Mouse (Mus musculus): ENCODE measurements around the gene Ush2a. TPM values are rescaled to one million over a fixed set of nuclear protein-coding genes. Genes with fewer than 3 reads are reported as not detected.

The Ush2a gene
- polyA plus RNA-seq, 1 experiment from 2014 or later, result 0.05 TPM

DNA sequence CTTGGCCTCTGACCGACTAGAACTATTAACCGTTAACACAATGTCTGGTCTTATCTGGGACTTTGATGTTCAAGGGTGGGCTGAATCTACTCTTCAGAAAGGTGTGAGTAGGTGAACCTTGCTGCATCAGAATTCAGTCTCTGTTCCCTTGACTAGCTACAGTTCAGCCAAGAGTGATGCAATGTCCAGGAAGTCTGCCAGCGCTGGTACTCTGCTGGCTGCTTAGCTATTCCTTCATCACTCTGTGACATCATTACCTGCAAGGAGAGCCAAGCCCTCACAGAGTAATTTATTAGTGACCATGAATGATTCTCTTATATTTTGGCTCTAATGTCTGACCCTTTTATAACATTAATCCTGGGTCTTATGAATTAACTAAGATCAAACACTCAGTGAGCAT, 101.7 kb downstream of the Ush2a start:
- WGBS, result 85% methylated on average over 3 of the region's 3 CpGs
- H3K4me3 ChIP-seq (ENCODE audit: low read length), result no peak overlapping the region

DNA sequence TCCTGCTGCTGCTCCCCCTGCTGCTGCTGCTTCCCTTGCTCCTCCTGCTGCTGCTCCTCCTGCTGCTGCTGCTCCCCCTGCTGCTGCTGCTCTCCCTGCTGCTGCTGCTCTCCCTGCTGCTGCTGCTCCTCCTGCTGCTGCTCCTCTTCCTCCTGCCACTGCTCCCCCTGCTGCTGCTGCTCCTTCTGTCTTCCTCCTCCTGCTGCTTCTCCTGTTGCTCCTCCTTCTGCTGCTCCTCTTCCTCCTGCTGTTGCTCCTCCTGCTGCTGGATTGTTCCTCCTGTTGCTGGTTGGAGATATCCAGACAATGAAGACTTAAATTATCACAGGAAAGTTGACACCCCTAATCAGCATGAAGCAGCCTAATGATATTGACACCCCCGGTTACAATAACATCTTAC, 123.4 kb downstream of the Ush2a start:
- 75% methylated on average over 1 of the region's 1 CpGs for WGBS
- no peak overlapping the region for H3K4me2 ChIP-seq (replicated peaks; ENCODE audit: low read depth, low read length)
- no peak overlapping the region for H3K4me3 ChIP-seq (ENCODE audit: low read length)
- no peaks in the 10 kb centered on the region for H3K36me3 ChIP-seq (ENCODE audit: insufficient read depth, low read length)
- no peak for ATAC-seq (ENCODE audit: low FRiP score, low TSS enrichment)
- no peak overlapping the region for H3K9ac ChIP-seq (replicated peaks; ENCODE audit: low read length)
- no peak overlapping the region for H3K27ac ChIP-seq (ENCODE audit: low read length)
- H3K27me3 ChIP-seq (ENCODE audit: insufficient read depth, low read length), result no peaks in the 10 kb centered on the region
- H3K4me1 ChIP-seq (ENCODE audit: insufficient read depth, low read length), result no peaks in the 10 kb centered on the region
- H3K9me3 ChIP-seq (ENCODE audit: low read length), result no peaks in the 10 kb centered on the region

More for the DNA sequence above, 101.7 kb downstream of the Ush2a start:
- no peaks in the 10 kb centered on the region for H3K9me3 ChIP-seq (ENCODE audit: low read length)
- no peak overlapping the region for H3K4me2 ChIP-seq (replicated peaks; ENCODE audit: low read depth, low read length)
- no peak for ATAC-seq (ENCODE audit: low FRiP score, low TSS enrichment)
- H3K27ac ChIP-seq (ENCODE audit: low read length), result no peak overlapping the region
- H3K4me1 ChIP-seq (ENCODE audit: insufficient read depth, low read length), result no peaks in the 10 kb centered on the region
- no peaks in the 10 kb centered on the region for H3K27me3 ChIP-seq (ENCODE audit: insufficient read depth, low read length)
- H3K9ac ChIP-seq (replicated peaks; ENCODE audit: low read length), result no peak overlapping the region
- no peaks in the 10 kb centered on the region for H3K36me3 ChIP-seq (ENCODE audit: insufficient read depth, low read length)

DNA sequence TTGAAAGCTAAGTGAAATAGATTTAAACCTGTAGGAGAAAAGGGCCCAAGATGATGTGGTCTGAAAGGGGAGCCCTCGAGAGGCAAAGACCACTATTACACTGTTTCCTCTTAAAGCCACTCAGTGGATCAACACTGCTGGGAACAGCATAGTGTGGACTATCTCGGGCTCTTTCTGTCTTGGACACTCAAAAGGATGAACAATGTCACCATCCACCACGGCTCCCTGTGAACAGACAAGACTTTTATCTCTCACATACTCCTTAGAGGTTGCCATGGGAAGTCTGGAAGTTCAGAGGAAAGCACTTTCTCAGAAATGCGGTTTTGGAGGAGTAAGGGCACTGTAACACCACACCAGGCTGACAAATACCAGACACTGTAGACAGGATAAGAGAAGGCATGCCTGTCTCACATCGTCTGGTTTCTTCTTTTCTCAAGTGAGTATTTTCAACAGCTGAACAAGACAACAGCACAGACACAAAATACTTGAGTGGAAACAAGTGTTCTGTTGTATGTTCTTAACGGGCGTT, 124.0 kb downstream of the Ush2a start:
- Histone ChIP-seq H3K4me1 (ENCODE audit: insufficient read depth, low read length) (no peaks in the 10 kb centered on the region), H3K36me3 (ENCODE audit: insufficient read depth, low read length) (no peaks in the 10 kb centered on the region), H3K27ac (ENCODE audit: low read length) (no peak overlapping the region), H3K27me3 (ENCODE audit: insufficient read depth, low read length) (no peaks in the 10 kb centered on the region), H3K9me3 (ENCODE audit: low read length) (no peaks in the 10 kb centered on the region), H3K4me2 (replicated peaks; ENCODE audit: low read depth, low read length) (no peak overlapping the region), H3K4me3 (ENCODE audit: low read length) (no peak overlapping the region), H3K9ac (replicated peaks; ENCODE audit: low read length) (no peak overlapping the region)
- ATAC-seq (ENCODE audit: low FRiP score, low TSS enrichment), result no peak
- 60% methylated on average over 7 of the region's 7 CpGs for WGBS

GRCm38 (mm10) chr1:188387321-188387720, 125.5 kb downstream of the Ush2a start:
- 83% methylated on average over 3 of the region's 3 CpGs for WGBS
- H3K9ac ChIP-seq (replicated peaks; ENCODE audit: low read length), result no peak overlapping the region
- no peak overlapping the region for H3K4me2 ChIP-seq (replicated peaks; ENCODE audit: low read depth, low read length)
- H3K27me3 ChIP-seq (ENCODE audit: insufficient read depth, low read length), result no peaks in the 10 kb centered on the region
- H3K9me3 ChIP-seq (ENCODE audit: low read length), result no peaks in the 10 kb centered on the region
- no peak for ATAC-seq (ENCODE audit: low FRiP score, low TSS enrichment)
- H3K4me3 ChIP-seq (ENCODE audit: low read length), result no peak overlapping the region
- H3K4me1 ChIP-seq (ENCODE audit: insufficient read depth, low read length), result no peaks in the 10 kb centered on the region
- no peaks in the 10 kb centered on the region for H3K36me3 ChIP-seq (ENCODE audit: insufficient read depth, low read length)
- no peak overlapping the region for H3K27ac ChIP-seq (ENCODE audit: low read length)

DNA sequence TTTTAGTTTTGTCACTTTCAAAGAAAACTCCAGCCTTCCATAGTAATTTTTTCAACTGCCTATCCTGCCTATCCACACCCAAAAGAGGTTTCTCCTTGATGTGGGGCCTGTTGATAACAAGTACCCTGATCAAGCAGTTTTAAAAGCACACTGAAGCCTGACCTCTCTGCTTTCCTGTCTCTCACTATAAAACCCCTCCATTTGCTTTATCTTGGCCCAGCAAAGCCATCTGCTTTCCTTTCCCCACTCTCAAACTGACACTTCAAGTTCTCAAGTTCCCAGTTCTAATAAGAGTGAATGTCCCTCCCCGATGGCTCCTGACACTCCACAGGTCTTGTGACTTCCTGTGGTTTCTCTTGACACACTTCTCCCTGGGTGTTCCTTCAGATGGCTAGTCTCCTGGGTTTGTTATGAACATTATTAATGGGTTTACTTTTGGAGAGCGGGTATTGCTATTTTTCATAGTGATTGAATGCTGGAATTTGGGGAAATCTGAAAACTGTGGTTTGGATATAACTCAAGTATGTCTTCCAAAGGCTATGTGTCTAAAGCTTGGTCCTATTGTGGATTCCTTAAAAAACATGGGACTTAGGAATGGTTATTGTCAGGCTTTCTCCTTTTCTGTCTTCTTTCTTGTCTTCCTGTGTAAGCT, 126.1 kb downstream of the Ush2a start:
- Histone ChIP-seq H3K27ac (ENCODE audit: low read length) (no peak overlapping the region), H3K4me2 (replicated peaks; ENCODE audit: low read depth, low read length) (no peak overlapping the region), H3K4me1 (ENCODE audit: insufficient read depth, low read length) (no peaks in the 10 kb centered on the region), H3K27me3 (ENCODE audit: insufficient read depth, low read length) (no peaks in the 10 kb centered on the region), H3K9ac (replicated peaks; ENCODE audit: low read length) (no peak overlapping the region), H3K36me3 (ENCODE audit: insufficient read depth, low read length) (no peaks in the 10 kb centered on the region), H3K9me3 (ENCODE audit: low read length) (no peaks in the 10 kb centered on the region), H3K4me3 (ENCODE audit: low read length) (no peak overlapping the region)
- no peak for ATAC-seq (ENCODE audit: low FRiP score, low TSS enrichment)
- 28% methylated on average over 2 of the region's 2 CpGs for WGBS

DNA sequence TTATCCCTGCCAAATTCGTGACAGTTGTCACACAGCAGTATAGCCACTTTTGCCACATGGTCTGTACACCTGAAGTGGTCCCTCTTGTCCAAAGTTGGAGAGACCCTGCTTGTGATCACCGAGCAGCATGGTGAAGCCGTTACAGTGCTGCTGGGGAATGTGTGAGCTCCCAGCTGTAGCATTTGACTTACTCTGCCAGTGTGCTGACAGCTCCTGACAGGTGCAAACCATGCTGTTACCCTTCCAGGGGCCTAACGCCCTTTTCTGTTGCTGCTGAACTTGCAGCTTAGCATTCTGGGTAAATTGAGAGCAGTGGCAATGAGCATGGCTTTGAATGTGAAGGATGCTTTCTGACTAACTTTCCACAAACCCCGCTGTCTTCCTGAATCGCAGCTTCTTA, 128.3 kb downstream of the Ush2a start:
- no peak for ATAC-seq (ENCODE audit: low FRiP score, low TSS enrichment)
- no peak overlapping the region for H3K27ac ChIP-seq (ENCODE audit: low read length)
- no peaks in the 10 kb centered on the region for H3K36me3 ChIP-seq (ENCODE audit: insufficient read depth, low read length)
- H3K4me1 ChIP-seq (ENCODE audit: insufficient read depth, low read length), result no peaks in the 10 kb centered on the region
- no peaks in the 10 kb centered on the region for H3K27me3 ChIP-seq (ENCODE audit: insufficient read depth, low read length)
- H3K4me3 ChIP-seq (ENCODE audit: low read length), result no peak overlapping the region
- no peaks in the 10 kb centered on the region for H3K9me3 ChIP-seq (ENCODE audit: low read length)
- no peak overlapping the region for H3K4me2 ChIP-seq (replicated peaks; ENCODE audit: low read depth, low read length)
- WGBS, result 65% methylated on average over 6 of the region's 6 CpGs
- H3K9ac ChIP-seq (replicated peaks; ENCODE audit: low read length), result no peak overlapping the region

DNA sequence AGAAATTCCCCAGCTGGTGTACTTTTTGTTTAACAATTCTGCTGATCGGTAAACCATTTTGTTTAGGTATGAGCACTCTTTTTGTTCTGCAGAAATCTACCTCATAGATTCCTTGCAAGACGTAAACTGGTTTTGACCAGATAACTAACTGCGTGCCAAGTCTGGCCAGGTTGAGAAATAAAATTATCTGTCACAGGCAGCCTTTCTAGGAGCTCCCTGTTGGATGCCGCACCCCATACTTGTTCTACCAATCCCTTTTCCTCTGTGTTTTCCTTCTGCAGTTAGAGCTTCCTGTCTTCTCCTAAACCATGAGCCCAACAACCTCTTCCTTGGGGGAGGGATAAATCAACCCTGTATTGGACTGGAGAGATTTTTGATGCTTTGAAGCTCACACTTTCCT, 145.4 kb downstream of the Ush2a start:
- Histone ChIP-seq H3K4me2 (replicated peaks; ENCODE audit: low read depth, low read length) (no peak overlapping the region), H3K4me3 (ENCODE audit: low read length) (no peak overlapping the region), H3K9me3 (ENCODE audit: low read length) (no peaks in the 10 kb centered on the region), H3K36me3 (ENCODE audit: insufficient read depth, low read length) (no peaks in the 10 kb centered on the region), H3K4me1 (ENCODE audit: insufficient read depth, low read length) (no peaks in the 10 kb centered on the region), H3K27ac (ENCODE audit: low read length) (no peak overlapping the region), H3K27me3 (ENCODE audit: insufficient read depth, low read length) (no peaks in the 10 kb centered on the region), H3K9ac (replicated peaks; ENCODE audit: low read length) (no peak overlapping the region)
- ATAC-seq (ENCODE audit: low FRiP score, low TSS enrichment), result no peak
- WGBS, result 88% methylated on average over 4 of the region's 4 CpGs

- H3K9ac ChIP-seq (replicated peaks; ENCODE audit: low read length), result no peak overlapping the region
- H3K27ac ChIP-seq (ENCODE audit: low read length), result no peak overlapping the region
- no peaks in the 10 kb centered on the region for H3K9me3 ChIP-seq (ENCODE audit: low read length)
- no peak overlapping the region for H3K4me3 ChIP-seq (ENCODE audit: low read length)
- WGBS, result 77% methylated on average over 8 of the region's 8 CpGs
- H3K27me3 ChIP-seq (ENCODE audit: insufficient read depth, low read length), result no peaks in the 10 kb centered on the region
- H3K36me3 ChIP-seq (ENCODE audit: insufficient read depth, low read length), result no peaks in the 10 kb centered on the region
- no peaks in the 10 kb centered on the region for H3K4me1 ChIP-seq (ENCODE audit: insufficient read depth, low read length)
- no peak overlapping the region for H3K4me2 ChIP-seq (replicated peaks; ENCODE audit: low read depth, low read length)
- ATAC-seq (ENCODE audit: low FRiP score, low TSS enrichment), result no peak
Observed at GRCm38 (mm10) chr1:188407613-188408386, 146.0 kb downstream of the Ush2a start.

GRCm38 (mm10) chr1:188410547-188410946, 148.7 kb downstream of the Ush2a start:
- Histone ChIP-seq H3K27ac (ENCODE audit: low read length) (no peak overlapping the region), H3K4me2 (replicated peaks; ENCODE audit: low read depth, low read length) (no peak overlapping the region), H3K36me3 (ENCODE audit: insufficient read depth, low read length) (no peaks in the 10 kb centered on the region), H3K27me3 (ENCODE audit: insufficient read depth, low read length) (no peaks in the 10 kb centered on the region), H3K9me3 (ENCODE audit: low read length) (no peaks in the 10 kb centered on the region), H3K9ac (replicated peaks; ENCODE audit: low read length) (no peak overlapping the region), H3K4me1 (ENCODE audit: insufficient read depth, low read length) (no peaks in the 10 kb centered on the region), H3K4me3 (ENCODE audit: low read length) (no peak overlapping the region)
- no peak for ATAC-seq (ENCODE audit: low FRiP score, low TSS enrichment)
- WGBS, result 76% methylated on average over 3 of the region's 3 CpGs

DNA sequence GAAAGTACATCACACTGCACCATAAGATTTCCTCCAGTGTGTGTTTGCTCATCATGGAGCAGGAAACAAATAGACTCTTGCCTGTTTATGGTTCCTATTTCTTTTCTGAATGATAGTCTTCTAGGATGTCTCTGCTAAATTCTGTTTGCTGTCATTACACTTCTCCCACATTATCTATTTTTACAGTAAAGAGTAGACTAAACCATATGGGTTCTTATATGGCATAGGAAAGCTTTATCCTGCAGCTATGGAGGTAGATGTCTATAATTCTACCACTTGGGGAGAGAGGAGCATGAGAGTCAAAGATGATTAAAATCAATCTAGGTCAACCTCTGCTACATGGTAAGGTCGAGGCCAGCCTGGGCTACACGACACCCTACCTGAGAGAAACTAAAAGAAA, 158.7 kb downstream of the Ush2a start:
- H3K27ac ChIP-seq (ENCODE audit: low read length), result no peak overlapping the region
- H3K4me1 ChIP-seq (ENCODE audit: insufficient read depth, low read length), result no peaks in the 10 kb centered on the region
- H3K9ac ChIP-seq (replicated peaks; ENCODE audit: low read length), result no peak overlapping the region
- H3K9me3 ChIP-seq (ENCODE audit: low read length), result no peaks in the 10 kb centered on the region
- H3K36me3 ChIP-seq (ENCODE audit: insufficient read depth, low read length), result no peaks in the 10 kb centered on the region
- no peak overlapping the region for H3K4me3 ChIP-seq (ENCODE audit: low read length)
- H3K27me3 ChIP-seq (ENCODE audit: insufficient read depth, low read length), result no peaks in the 10 kb centered on the region
- no peak overlapping the region for H3K4me2 ChIP-seq (replicated peaks; ENCODE audit: low read depth, low read length)
- WGBS, result 84% methylated on average over 2 of the region's 2 CpGs
- no peak for ATAC-seq (ENCODE audit: low FRiP score, low TSS enrichment)

All from kidney, embryonic 16.5 days (tissue).